Mouse (Mus musculus): ENCODE measurements around the gene Nosip.

Nosip gene

GRCm38 (mm10) chr7:45060632-45061122, 1.6 kb upstream of the Nosip start:
- DNase-seq: peak; percentile 44

DNA sequence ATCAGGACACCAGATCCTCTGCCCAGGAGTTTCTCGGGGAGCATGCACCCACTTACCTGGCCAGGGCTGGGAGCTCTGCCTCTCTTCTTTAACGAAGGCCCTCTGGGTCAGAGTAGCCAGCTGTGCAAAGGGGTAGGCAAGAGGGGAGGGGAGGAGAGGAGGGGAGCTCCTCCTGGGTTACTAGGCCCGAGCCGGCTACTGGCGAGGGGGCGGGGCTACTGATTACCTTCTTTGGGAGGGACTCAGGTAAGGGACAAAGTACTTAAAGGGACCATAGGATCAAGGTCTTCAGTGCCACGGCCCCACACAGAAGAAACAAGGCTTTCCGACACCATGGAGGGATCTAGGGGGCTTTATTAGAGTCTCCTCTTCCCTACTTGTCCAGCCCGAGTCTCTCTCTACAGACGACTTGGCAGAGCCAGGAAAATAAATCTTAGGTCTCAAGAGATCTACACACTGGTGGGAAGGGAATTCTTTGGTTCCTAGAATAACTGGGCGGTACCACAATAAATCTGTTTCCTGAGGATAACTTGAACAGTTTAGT, 625 bp upstream of the Nosip start:
- peak; percentile 68 for DNase-seq

GRCm38 (mm10) chr7:45067190-45067999, 5.2 kb downstream of the Nosip start:
- no peak for DNase-seq

DNA sequence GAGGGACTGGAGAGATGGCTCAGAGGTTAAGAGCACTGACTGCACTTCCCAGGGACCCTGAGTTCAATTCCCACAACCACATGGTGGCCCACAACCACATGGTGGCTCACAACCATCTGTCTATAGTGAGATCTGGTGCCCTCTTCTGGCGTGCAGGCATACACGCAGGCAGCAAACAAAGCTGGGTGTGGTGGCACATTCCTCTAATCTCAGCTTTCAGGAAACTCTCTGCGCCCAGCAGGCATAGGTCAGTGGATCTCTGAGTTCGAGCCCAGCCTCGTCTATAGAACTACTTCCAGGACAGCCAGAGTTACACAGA, 5.7 kb downstream of the Nosip start:
- no peak for DNase-seq

GRCm38 (mm10) chr7:45069671-45070070, 7.4 kb downstream of the Nosip start:
- DNase-seq: peak; percentile 4

GRCm38 (mm10) chr7:45072230-45072629, 10.0 kb downstream of the Nosip start:
- peak; percentile 10 for DNase-seq

DNA sequence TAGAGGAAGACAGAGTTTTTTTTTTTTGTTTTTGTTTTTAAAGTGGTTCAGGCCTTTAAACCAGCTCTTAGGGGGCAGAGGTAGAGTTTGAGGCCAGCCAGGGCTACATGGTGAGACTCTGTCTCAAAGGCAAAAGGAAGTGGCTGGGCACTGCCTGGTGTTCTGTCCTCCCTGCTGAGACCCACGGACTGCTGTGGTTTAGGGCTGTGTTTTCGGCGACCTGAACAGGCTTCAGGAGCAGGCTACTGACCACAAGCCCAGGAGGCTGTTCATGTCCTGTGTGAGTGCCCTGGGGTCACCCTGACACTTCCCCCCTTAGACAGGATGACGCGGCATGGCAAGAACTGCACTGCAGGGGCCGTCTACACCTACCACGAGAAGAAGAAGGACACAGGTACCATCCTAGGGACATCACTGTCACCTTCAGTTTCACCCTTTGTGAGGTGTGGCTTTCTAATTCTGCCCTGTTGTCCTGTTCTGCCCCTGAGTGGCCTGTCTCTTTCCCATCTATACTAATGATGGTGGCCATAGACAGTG, 11.0 kb downstream of the Nosip start:
- DNase-seq: no peak

DNA sequence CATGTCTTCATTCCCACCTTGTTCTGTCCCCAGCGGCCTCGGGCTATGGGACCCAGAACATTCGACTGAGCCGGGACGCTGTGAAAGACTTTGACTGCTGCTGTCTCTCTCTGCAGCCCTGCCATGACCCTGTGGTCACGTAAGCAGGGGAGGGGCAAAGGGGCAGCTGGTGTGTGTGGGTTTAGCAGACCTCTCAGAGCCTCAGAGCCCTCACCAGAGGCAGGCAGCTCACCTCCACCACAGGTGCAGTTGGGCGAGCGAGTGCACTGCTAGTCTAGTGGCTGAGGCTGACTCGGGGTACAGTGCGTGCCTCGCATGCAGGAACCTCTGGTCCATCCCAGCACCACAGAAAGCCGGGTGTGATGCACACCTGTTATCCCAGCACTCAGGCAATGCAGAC, 11.7 kb downstream of the Nosip start:
- no peak for DNase-seq

DNA sequence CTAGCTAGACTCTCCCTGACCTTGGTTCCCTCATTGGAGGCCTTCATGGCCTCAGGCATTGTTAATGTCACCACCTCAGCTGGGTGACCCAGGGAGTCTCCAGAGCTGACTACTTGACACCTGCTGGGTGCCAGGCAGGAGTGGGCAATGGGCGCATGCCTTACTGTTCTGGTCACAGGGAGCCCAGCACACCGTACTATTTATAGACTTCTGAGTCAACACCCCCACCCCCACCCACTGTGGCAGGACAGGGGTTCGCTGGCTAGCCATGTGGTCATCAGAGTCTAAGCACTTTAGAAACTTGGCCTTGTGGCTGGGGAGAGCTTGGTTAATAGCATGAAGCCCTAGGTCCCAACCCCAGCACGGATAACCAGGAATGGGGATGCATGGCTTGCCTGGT, 13.2 kb downstream of the Nosip start:
- DNase-seq: no peak

GRCm38 (mm10) chr7:45076501-45076900, 14.3 kb downstream of the Nosip start:
- DNase-seq: no peak

DNA sequence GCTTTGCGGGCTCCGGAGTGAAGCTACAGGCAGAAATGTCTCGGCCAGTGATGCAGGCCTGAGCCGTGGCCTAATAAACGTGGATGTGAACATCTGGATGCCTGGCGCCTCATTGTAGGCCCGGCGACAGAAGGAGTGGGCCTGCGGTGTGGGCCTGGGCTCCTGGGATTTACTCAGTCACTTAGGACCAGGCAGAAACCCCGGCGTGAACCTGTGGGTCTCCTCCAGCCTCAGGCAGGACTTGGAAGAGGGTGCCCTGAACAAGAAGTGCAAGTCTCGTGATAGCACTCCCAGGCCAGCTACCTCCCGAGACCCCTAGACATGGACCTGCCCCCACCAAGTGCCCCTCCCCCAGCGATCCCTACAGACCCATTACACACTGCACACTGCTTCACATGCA, 15.1 kb downstream of the Nosip start:
- peak; percentile 22 for DNase-seq

DNA sequence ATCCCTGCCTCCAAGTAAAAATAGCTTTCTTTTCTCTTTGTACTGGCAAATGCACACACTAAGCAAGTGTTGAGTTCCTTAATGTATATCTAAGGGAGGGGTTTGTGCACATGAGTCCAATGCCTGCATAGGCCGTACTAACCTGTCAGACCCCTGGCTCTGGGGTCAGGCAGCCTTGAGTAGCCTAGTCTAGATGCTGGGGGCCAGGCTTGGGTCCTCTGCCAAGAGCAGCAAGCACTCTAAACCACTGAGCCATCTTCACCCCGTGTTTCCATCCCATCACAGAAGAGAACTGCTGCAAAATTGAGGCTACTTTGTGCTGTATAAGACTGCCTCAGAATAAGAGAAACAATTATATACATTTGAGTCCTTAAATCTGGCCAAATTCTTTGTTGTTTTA, 15.6 kb downstream of the Nosip start:
- DNase-seq: no peak

DNA sequence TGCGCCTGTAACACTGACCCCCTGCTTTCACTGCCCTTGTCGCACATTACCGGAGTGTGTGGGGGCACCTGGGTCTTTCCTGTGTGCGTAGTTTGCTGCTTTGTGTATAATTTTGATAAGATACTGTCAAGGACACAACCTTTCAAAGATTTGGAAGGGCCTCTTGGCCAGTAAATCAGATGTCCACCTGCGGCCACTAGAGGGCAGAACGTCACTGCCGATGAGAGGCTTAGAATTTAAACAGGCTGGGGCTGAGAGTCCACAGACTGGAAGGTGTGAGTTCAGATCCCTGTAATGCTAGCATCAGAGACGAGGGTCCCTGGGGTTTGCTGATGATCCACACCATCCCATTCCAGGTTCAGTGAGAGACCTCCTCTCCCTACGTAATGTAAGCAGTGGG, 16.3 kb downstream of the Nosip start:
- peak; percentile 53 for DNase-seq

- DNase-seq: peak; percentile 75
These were observed 17.6 kb downstream of the Nosip start for GRCm38 (mm10) chr7:45079856-45080255.

DNA sequence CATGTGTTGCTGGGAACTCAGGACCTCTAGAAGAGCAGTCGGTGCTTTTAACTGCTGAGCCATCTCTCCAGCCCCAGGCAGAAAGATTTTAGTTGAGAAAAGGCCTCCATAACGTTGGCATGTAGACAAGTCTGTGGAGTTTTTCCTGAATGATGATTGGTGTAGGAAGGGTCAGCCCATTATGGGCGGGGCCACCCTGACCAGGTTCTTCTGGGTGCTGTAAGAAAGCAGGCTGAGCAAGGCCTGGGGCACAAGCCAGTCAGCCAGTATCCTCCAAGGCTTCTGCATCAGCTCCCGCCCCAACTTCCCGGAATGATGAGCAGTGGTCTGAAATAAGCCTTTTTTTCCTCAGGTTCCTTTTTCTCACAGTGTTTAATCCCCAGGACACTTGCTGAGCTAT, 18.8 kb downstream of the Nosip start:
- DNase-seq: no peak

- no peak for DNase-seq
These were observed 20.4 kb downstream of the Nosip start for GRCm38 (mm10) chr7:45082401-45083299.

DNA sequence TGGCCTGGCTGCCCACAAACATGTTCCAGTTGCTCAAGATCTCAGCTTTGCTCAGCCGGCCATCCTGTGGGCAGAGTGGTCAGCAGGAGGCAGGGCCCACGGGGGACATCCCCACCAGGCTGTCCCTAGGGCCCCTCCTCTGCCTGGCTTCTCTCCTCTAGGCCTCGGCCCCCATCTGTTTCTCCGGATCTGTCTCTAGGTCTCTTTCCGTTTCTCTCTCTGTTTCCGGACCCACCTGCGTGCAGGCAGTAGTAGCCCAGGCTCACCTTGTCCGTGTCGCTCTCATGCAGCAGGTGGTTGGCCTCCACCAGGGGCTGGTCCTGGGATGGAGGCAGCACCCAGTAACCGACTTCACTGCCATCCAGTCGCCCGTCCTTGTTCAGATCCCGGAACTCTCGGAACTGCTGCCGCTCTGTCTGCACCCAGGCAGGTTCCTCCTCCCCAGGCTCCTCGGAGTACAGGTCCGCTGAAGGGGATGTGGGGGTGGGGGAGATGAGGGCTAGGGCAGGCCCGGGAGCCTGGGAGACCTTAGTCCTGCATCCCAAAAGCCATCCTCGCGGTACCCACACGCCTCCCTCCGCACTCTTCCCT, 21.2 kb downstream of the Nosip start:
- no peak for DNase-seq

DNA sequence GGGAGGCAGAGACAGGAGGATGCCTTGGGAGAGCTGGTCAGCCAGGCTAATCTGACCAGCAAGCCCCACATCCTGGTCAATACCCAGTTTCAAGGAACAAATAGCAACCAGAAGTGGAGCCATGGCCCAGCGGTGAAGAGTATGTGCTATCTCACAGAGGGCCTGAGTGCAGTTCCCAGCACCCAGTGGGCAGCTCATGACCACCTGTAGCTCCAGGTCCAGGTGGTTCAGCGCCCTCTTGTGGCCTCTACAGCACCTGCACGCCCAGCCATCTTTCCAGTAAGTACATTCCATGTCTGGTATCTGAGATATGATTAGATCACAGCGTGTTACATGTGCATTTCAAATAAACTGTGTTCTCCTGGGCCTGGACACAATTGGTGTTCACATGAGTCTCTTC, 23.9 kb downstream of the Nosip start:
- DNase-seq: no peak

- no peak for DNase-seq
These were observed 26.4 kb downstream of the Nosip start for GRCm38 (mm10) chr7:45088597-45088996.

GRCm38 (mm10) chr7:45090251-45090977, 28.2 kb downstream of the Nosip start:
- DNase-seq: no peak

DNA sequence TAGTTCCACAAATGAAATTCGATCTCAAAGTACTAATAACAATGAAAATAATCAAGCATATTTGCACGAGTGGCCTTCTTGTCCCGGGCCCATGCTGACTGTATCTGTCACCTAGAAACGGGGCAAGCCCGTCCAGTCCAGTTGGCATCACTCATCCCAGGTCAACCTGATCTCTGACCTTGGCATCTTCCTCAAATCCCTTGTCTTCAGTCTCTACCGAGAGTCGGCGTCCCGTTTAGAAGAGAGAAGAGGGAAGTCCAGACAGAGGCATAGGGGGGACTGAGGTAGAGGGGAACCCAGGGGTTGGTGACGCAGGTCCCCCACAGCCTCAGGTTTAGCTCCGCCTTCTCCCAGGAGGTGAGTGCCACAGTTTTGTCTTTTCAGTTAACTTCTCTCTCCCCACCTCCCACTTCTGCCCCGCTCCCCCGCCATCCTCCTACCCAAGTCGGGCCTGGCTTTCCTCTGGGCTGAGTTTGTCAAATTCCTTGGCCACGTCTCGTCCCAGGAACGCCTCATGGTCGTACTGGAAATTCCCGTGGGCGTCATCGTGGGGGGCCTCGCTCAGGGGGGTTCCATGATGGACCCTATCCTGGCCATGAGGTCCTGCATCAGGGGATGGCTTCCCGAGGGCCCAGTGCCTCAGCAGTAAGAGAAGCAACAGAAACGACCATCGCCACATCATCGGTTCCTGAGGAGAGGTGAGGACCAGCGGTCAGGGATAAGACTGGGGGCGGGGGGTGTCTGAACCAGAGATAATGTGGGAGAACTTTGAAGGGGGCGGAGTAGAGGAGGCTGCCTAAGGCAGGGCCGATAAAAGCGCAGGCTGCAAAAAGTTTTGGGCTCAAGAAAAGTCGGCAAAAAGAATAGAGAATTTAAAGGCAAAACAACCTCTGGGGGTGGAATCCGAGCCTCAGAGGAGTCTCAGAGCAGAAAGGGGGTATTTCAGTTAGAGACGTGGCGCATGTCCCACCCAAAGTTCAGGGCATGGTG, 29.1 kb downstream of the Nosip start:
- DNase-seq: no peak

All from cerebellum, adult 11-12 months (tissue).